Mouse (Mus musculus): ENCODE data around the gene Rgsl1.

GRCm38 (mm10) chr1:153734866-153735265, 109.1 kb downstream of the Rgsl1 start:
- TF ChIP-seq CTCF (IDR thresholded peaks at IDR 0.05; ENCODE audit: low read depth) = no peak
- TF ChIP-seq EP300 (optimal IDR thresholded peaks at IDR 0.05) = no peak

Measured in stomach, postnatal 0 days (tissue).